Mouse (Mus musculus) bone marrow, adult 2 months (tissue): ENCODE data around the gene Bckdha. TPM values are rescaled to one million over a fixed set of nuclear protein-coding genes. Genes with fewer than 3 reads are reported as not detected.
A peak's percentile ranks its signal among the peaks of the same experiment; 100 is the strongest.

Source experiments
- H3K27ac ChIP-seq: fragments of 200-500 bp; 2 replicates; pipeline ENCODE4 v1.5.1; 2012; ENCODE audit warnings: low read depth, mild to moderate bottlenecking, control low read depth, inconsistent platforms, low read length; ENCODE audit not compliant: control insufficient read depth, poor library complexity, insufficient read depth
- H3K4me1 ChIP-seq: fragments of 200-500 bp; 2 replicates; pipeline ENCODE4 v1.6.1; 2011; ENCODE audit warnings: low read length; ENCODE audit not compliant: control insufficient read depth, insufficient read depth
- H3K4me3 ChIP-seq: fragments of 200-500 bp; replicated peaks from 2 replicates; pipeline ENCODE3; 2011; ENCODE audit warnings: mild to moderate bottlenecking, low read depth, low read length, control low read depth; ENCODE audit not compliant: control insufficient read depth
- CTCF ChIP-seq: fragments of 200-500 bp; IDR thresholded peaks from 2 replicates; pipeline ENCODE4 v1.5.1; 2011; ENCODE audit warnings: low read length, control low read depth; ENCODE audit not compliant: control insufficient read depth, insufficient read depth
- POLR2A ChIP-seq: fragments of 200-500 bp; IDR thresholded peaks from 2 replicates; pipeline ENCODE4 v1.6.1; 2011; ENCODE audit warnings: low read depth, mild to moderate bottlenecking, control low read depth, low read length, borderline replicate concordance; ENCODE audit not compliant: control insufficient read depth
- WGBS: fragments of 180-500 bp; shearing (Covaris S2); methylation state at CpG from one replicate; pipeline ENCODE4 v1.1.7; 2018; 5-methylcytosine and 5-hydroxymethylcytosine counted together
- polyA plus RNA-seq: library from polyadenylated mRNA; stranded (reverse); fragments of >200 nt; gene quantifications from 2 replicates; pipeline ENCODE4 v1.2.4, GENCODE M21; 2011; ENCODE audit warnings: low replicate concordance; ENCODE audit not compliant: missing spikeins, insufficient read depth, insufficient read length

The Bckdha gene
- polyA plus RNA-seq, 1 experiment, result 36.1 TPM

DNA sequence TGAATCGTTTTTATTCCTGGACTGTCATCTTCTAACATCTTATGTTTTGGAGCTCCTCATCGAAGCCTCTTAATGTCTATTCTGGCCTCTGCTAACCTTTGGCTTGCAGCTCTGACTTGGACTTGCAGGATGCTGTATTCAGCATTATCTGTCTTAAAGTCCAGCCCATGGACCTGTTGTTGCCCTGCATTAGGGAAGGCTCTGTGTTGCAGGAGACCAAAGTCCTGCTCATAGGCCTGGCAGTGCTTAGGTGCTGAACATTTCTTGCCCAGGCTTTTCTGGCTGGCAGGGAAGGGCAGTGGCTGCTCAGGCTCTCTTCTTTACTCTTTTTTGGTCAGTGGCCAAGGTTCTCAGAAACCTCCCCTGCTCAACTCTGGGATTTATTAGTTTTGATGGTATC, 51.6 kb downstream of the Bckdha start:
- WGBS, result 67% methylated on average over 2 of the region's 2 CpGs

DNA sequence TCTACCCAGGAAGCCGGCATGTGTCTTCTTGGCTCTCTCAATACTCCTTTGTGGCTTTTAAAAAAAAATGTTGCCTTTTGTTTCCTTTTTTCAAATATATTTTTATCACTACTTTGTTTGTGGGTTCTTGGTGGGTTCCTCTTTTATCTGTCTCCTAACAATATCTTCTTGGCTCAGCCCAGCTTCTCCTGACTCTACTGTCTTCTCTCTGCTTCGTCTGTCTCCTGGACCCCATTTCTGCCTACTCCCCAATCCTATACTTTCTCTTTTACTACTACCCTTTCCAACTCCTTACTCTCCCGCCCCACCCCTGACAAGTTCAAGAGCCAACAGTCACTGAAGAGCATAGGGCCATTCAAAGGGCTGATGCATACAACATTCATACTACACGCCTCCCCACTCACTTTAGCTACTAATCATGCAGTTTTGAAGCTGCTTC, 52.1 kb downstream of the Bckdha start:
- Histone ChIP-seq H3K27ac (peak overlapping the region; percentile 74; the same call in 1 of the 2 replicates), H3K4me1 (no peaks in the 10 kb centered on the region; the same call in 1 of the 2 replicates), H3K4me3 (no peak overlapping the region)
- 6% methylated on average over 4 of the region's 4 CpGs for WGBS
- TF ChIP-seq CTCF (no peak), POLR2A (no peak)

More for the DNA sequence above, 51.6 kb downstream of the Bckdha start:
- Histone ChIP-seq H3K4me3 (no peak overlapping the region), H3K4me1 (no peaks in the 10 kb centered on the region; the same call in 1 of the 2 replicates), H3K27ac (peak overlapping the region; percentile 74; the same call in 1 of the 2 replicates)
- TF ChIP-seq CTCF (no peak), POLR2A (no peak)

DNA sequence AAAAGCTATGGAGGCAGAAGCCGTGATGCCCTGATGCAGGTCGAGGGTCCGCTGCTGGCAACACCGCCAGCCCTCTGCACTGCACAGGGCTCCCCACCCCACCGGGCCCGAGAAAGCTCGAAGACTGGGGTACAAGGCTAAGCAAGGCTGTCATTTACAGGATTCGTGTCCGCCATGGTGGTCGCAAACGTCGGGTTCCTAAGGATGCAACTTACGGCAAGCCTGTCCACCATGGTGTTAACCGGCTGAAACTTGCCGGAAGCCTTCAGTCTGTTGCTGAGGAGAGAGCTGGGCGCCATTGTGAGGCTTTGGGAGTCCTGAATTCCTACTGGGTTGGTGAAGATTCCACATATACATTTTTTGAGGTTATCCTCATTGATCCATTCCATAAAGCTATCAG, 57.4 kb downstream of the Bckdha start:
- H3K27ac ChIP-seq, result no peak overlapping the region
- 83% methylated on average over 16 of the region's 16 CpGs for WGBS
- no peaks in the 10 kb centered on the region for H3K4me1 ChIP-seq
- no peak for TF ChIP-seq CTCF
- TF ChIP-seq POLR2A, result no peak
- H3K4me3 ChIP-seq, result no peak overlapping the region

DNA sequence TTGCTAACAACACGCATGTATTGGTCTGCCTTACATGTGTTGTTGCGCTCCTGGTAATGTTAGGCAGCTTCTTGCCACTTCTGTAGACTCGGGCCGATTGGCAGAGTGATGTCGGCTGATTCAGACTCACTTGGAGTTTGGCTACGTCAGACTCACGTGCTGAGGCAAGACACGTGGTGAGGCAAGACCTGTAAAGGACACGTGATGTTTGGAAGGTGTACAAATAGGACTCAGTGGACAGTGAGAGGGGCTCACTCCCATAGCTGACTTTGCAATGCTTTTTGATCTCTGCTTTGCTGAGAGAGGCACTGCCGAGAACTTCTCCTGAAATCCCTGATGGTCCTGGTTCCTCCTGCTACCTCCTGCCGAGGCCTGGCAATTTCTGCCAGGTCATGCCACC, 58.1 kb downstream of the Bckdha start:
- 78% methylated on average over 11 of the region's 11 CpGs for WGBS
- no peak overlapping the region for H3K27ac ChIP-seq
- no peak for TF ChIP-seq POLR2A
- no peak for TF ChIP-seq CTCF

DNA sequence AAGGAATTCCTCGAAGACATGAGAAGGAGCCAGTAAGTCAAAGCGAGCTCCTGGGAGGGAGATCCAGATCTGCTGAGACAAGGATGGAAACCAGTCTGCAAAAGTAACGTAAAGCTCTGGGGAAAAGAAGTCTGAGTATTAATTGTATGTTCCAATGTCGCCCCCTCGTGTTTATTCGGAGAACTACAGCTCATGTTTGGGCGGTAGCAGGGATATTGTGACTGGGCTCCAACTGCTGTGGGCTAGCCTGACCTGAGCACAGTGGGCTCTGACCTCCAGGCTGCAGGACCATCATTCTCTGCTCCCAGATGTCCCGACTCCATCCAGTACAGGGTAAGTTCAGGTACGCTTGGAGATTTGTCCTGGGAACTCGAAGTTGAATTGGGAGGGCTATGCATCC, 59.1 kb downstream of the Bckdha start:
- Histone ChIP-seq H3K4me1 (no peaks in the 10 kb centered on the region), H3K4me3 (no peak overlapping the region), H3K27ac (no peak overlapping the region)
- TF ChIP-seq POLR2A (no peak), CTCF (peak; percentile 52; the same call in 1 of the 2 replicates)
- WGBS, result 13% methylated on average over 10 of the region's 10 CpGs

More for the DNA sequence above, 58.1 kb downstream of the Bckdha start:
- Histone ChIP-seq H3K4me1 (no peaks in the 10 kb centered on the region), H3K4me3 (no peak overlapping the region)

DNA sequence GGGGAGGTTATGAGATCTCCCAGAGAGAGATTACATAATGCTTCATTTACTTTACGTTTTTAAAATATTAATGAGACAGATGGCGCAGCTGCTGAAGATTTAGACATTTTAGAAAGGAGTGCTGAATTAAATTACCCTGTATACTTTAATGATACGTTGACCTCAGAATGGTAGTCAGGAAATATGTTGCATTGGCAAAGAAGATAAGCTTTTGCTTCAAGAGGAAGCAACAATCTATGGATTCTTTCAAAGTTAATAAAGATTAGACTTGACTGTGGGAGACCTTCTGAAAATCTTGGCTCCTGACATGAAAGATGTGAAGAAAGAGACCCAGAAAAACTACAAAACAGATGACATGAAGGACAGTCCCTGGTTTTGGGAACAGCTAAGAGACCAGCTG, 64.9 kb downstream of the Bckdha start:
- no peak overlapping the region for H3K4me3 ChIP-seq
- H3K4me1 ChIP-seq, result no peaks in the 10 kb centered on the region; the same call in 1 of the 2 replicates
- no peak for TF ChIP-seq POLR2A
- no peak for TF ChIP-seq CTCF
- no peak overlapping the region for H3K27ac ChIP-seq
- WGBS, result 28% methylated on average over 3 of the region's 3 CpGs

DNA sequence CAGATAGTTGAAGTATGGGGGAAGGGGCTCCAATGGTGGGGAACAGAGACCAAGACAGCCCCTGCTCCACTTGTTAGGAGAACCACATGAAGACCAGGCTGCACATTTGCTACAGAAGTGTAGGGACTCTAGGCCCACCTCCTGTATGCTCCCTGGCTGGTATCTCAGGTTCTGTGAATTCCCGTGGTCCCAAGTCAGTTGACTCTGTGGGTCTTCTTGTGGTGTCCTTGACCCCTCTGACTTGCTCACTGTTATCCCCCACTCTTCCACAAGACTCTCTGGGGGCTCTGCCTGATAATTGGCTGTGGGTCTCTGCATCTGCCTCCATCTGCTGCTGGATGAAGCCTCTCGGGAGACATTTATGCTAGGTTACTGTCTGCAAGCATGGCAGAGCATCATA, 67.6 kb downstream of the Bckdha start:
- TF ChIP-seq CTCF, result no peak
- no peak for TF ChIP-seq POLR2A
- 81% methylated on average over 2 of the region's 2 CpGs for WGBS
- Histone ChIP-seq H3K27ac (no peak overlapping the region), H3K4me1 (no peaks in the 10 kb centered on the region; the same call in 1 of the 2 replicates), H3K4me3 (no peak overlapping the region)

DNA sequence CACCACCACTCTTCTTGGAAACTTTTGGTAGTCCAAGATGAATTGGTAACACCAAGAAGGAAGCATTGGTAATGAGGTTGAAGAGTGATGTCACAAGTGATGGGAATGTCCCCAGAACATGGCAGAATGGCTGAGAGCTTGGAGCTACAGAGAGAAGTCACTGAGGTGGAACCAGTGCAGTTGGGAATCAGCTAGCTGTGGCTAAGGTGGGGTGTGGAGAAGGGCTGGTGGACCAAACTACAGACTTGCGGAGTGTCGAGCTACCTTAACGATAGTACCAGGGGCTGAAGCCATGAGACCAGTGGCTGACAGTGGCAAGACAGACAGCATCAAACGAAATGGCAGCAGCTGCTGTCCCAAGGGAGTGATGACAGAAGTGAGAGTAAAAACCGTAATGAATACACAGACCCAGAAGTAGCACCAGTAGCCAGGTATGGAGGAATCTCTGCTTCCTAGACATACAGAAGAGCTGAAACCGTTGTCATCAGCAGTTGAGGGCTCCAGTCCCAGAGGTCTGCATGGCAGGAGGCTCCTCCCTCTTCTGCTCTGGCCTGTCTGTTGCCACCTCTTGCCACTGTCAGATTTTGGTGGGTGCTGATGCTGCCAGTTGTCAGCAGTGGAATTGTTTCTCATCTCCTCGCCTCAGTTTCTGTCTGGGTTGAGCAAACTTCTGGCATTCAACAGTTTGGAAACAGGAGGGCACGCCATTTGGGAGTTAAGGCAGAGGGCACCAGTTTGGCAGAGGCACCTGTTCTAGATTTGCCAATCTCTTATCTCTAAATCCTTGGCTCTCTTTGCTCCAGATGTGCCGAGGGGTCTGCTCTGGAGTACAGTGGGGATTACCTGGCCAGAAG, 73.2 kb downstream of the Bckdha start:
- Histone ChIP-seq H3K27ac (peak overlapping the region; percentile 44), H3K4me3 (no peak overlapping the region), H3K4me1 (no peaks in the 10 kb centered on the region; the same call in 1 of the 2 replicates)
- no peak for TF ChIP-seq CTCF
- no peak for TF ChIP-seq POLR2A
- 68% methylated on average over 9 of the region's 9 CpGs for WGBS
